Mouse (Mus musculus): ENCODE results near the gene Ntm. TPM values are rescaled to one million over a fixed set of nuclear protein-coding genes. Genes with fewer than 3 reads are reported as not detected.
A peak's percentile ranks its signal among the peaks of the same experiment; 100 is the strongest.

Gene Ntm
- polyA plus RNA-seq (2015; fragmentation: Nextera tagmentation; extraction: Ambion mirVana), result 27.3 and 29.2 TPM in 2 replicates

GRCm38 (mm10) chr9:29962978-29963377, at the start of gene Ntm:
Gene Ntm (minus strand): TSS chr9:29963141.
- H3K4me1 ChIP-seq, result peaks cover 15% of the 10 kb centered on the region
- H3K36me3 ChIP-seq, result no peaks in the 10 kb centered on the region
- peak within 1 kb of the TSS; percentile 73 for H3K4me2 ChIP-seq
- H3K27ac ChIP-seq, result no peak within 1 kb of the TSS
- peak within 1 kb of the TSS; percentile 37 for H3K4me3 ChIP-seq
- 19% methylated on average over 8 of the region's 8 CpGs for WGBS
- no peak for ATAC-seq (ENCODE audit: insufficient number of reproducible peaks, low FRiP score, low TSS enrichment, low read depth)
- peaks cover 39% of the 10 kb centered on the region for H3K27me3 ChIP-seq
- H3K9ac ChIP-seq, result no peak within 1 kb of the TSS
- H3K9me3 ChIP-seq, result no peaks in the 10 kb centered on the region

DNA sequence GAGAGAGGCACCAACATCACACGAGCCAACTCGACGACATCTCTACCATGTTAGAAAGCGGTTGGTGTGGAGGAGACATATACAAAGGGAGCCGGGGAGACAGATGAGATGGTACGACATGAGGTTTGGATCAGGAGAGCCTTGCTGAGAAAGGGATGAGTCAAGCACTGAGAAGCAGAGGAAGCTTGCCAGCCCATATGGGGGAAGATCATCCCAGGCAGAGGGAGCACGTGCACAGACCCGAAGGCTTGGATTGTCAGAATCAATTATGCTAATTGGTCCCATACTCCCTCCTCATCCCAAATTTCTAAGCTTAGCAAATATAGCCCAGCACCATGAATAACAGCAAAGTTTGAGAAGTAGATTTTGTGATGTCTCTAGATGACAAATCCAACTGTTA, 42.8 kb upstream of the Ntm start:
- ATAC-seq (ENCODE audit: insufficient number of reproducible peaks, low FRiP score, low TSS enrichment, low read depth), result no peak
- no peak overlapping the region for H3K4me2 ChIP-seq
- H3K27ac ChIP-seq, result no peak overlapping the region

DNA sequence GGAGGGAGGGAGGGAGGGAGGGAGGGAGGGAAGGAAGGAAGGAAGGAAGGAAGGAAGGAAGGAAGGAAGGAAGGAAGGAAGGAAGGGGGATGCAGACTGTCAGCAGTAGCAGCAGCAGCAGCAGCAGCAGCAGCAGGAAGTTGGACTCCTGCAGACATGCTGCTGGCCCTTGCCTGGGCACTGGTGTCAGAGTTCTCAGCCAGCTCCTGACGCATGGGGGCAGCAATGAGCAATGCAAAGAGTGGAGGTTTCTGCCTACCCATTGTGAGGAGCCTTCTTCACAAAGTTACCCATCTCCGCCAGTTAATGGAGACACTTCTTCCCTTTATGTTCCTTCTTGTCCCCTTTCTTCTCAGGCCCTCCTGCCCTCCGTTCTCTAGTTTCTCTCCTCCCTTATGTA, 40.7 kb upstream of the Ntm start:
- no peak overlapping the region for H3K9ac ChIP-seq
- H3K36me3 ChIP-seq, result no peaks in the 10 kb centered on the region
- no peaks in the 10 kb centered on the region for H3K27me3 ChIP-seq
- 24% methylated on average over 3 of the region's 3 CpGs for WGBS
- no peaks in the 10 kb centered on the region for H3K4me1 ChIP-seq
- no peak overlapping the region for H3K27ac ChIP-seq
- no peak overlapping the region for H3K4me3 ChIP-seq
- no peak overlapping the region for H3K4me2 ChIP-seq
- no peaks in the 10 kb centered on the region for H3K9me3 ChIP-seq
- no peak for ATAC-seq (ENCODE audit: insufficient number of reproducible peaks, low FRiP score, low TSS enrichment, low read depth)

More for the DNA sequence above, 42.8 kb upstream of the Ntm start:
- H3K36me3 ChIP-seq, result no peaks in the 10 kb centered on the region
- WGBS, result 53% methylated on average over 8 of the region's 8 CpGs
- H3K4me3 ChIP-seq, result no peak overlapping the region
- no peak overlapping the region for H3K9ac ChIP-seq
- H3K27me3 ChIP-seq, result no peaks in the 10 kb centered on the region
- H3K4me1 ChIP-seq, result no peaks in the 10 kb centered on the region
- no peaks in the 10 kb centered on the region for H3K9me3 ChIP-seq

- no peaks in the 10 kb centered on the region for H3K27me3 ChIP-seq
- no peak for ATAC-seq (ENCODE audit: insufficient number of reproducible peaks, low FRiP score, low TSS enrichment, low read depth)
- H3K27ac ChIP-seq, result no peak overlapping the region
- no peaks in the 10 kb centered on the region for H3K9me3 ChIP-seq
- H3K4me1 ChIP-seq, result no peaks in the 10 kb centered on the region
- WGBS, result 80% methylated on average over 5 of the region's 5 CpGs
- H3K36me3 ChIP-seq, result no peaks in the 10 kb centered on the region
- no peak overlapping the region for H3K4me3 ChIP-seq
- H3K4me2 ChIP-seq, result no peak overlapping the region
- H3K9ac ChIP-seq, result no peak overlapping the region
Measured at GRCm38 (mm10) chr9:29981177-29981915, 18.4 kb upstream of the Ntm start.

GRCm38 (mm10) chr9:29961954-29962867, 730 bp downstream of the Ntm start:
- H3K4me3 ChIP-seq, result peak overlapping the region; percentile 37
- H3K27me3 ChIP-seq, result peaks cover 39% of the 10 kb centered on the region
- H3K9ac ChIP-seq, result no peak overlapping the region
- H3K27ac ChIP-seq, result no peak overlapping the region
- H3K9me3 ChIP-seq, result no peaks in the 10 kb centered on the region
- 2% methylated on average over 38 of the region's 38 CpGs for WGBS
- no peaks in the 10 kb centered on the region for H3K36me3 ChIP-seq
- peak overlapping the region; percentile 73 for H3K4me2 ChIP-seq
- no peak for ATAC-seq (ENCODE audit: insufficient number of reproducible peaks, low FRiP score, low TSS enrichment, low read depth)
- H3K4me1 ChIP-seq, result peaks cover 15% of the 10 kb centered on the region

DNA sequence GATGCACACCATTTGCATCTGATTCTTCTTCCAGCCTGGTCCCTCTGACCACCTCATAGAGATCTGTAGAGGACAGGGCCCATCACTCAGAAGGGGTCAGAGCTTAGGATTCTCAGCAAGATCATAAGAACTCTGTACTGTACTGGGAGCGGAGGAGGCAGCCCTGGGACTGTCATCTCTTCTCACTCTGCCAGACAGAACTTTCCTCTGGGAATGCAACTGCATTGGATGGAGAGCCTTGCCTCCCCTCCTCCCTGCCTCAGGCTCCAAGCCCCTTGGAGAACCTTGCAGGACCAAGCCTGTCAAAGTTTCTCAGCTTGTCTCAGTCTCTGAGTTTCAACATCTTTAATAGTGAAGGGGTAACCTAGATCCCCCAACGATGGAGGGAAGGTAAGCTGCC, 1.4 kb downstream of the Ntm start:
- Histone ChIP-seq H3K27me3 (peaks cover 39% of the 10 kb centered on the region), H3K9me3 (no peaks in the 10 kb centered on the region), H3K4me3 (peak overlapping the region; percentile 37), H3K4me1 (peaks cover 15% of the 10 kb centered on the region), H3K9ac (no peak overlapping the region), H3K27ac (no peak overlapping the region), H3K36me3 (no peaks in the 10 kb centered on the region), H3K4me2 (peak overlapping the region; percentile 73; the same call in 1 of the 2 replicates)
- no peak for ATAC-seq (ENCODE audit: insufficient number of reproducible peaks, low FRiP score, low TSS enrichment, low read depth)
- WGBS, result 50% methylated on average over 2 of the region's 2 CpGs

DNA sequence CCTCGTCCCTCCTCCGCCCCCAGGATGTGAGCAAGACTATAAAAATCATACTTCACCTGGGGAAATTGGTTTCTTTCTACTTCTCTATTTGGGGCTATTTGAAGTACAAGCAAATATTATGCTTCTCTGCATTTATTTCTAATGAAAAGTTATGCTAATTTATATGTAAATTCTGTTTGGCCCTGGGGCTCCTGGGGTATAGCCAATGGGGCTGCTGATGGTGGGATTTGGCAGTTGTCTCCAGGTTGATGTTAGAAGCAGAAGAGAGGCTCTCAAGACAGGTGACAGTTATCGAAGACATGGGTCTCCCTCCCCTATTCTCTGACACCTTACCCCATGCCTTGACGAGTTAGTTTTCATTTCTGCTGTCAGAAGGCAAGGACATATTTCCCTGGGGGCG, 2.2 kb downstream of the Ntm start:
- Histone ChIP-seq H3K4me1 (peaks cover 15% of the 10 kb centered on the region), H3K27ac (no peak overlapping the region), H3K27me3 (peaks cover 39% of the 10 kb centered on the region), H3K36me3 (no peaks in the 10 kb centered on the region), H3K4me3 (no peak overlapping the region), H3K4me2 (no peak overlapping the region), H3K9me3 (no peaks in the 10 kb centered on the region), H3K9ac (no peak overlapping the region)
- WGBS, result 63% methylated on average over 5 of the region's 5 CpGs
- no peak for ATAC-seq (ENCODE audit: insufficient number of reproducible peaks, low FRiP score, low TSS enrichment, low read depth)

- Histone ChIP-seq H3K9me3 (no peaks in the 10 kb centered on the region), H3K4me3 (no peak overlapping the region), H3K27me3 (peaks cover 39% of the 10 kb centered on the region), H3K36me3 (no peaks in the 10 kb centered on the region), H3K9ac (no peak overlapping the region), H3K27ac (no peak overlapping the region), H3K4me2 (no peak overlapping the region), H3K4me1 (peaks cover 15% of the 10 kb centered on the region)
- WGBS, result 32% methylated on average over 3 of the region's 3 CpGs
- ATAC-seq (ENCODE audit: insufficient number of reproducible peaks, low FRiP score, low TSS enrichment, low read depth), result no peak
Measured at GRCm38 (mm10) chr9:29960236-29960635, 2.7 kb downstream of the Ntm start.

DNA sequence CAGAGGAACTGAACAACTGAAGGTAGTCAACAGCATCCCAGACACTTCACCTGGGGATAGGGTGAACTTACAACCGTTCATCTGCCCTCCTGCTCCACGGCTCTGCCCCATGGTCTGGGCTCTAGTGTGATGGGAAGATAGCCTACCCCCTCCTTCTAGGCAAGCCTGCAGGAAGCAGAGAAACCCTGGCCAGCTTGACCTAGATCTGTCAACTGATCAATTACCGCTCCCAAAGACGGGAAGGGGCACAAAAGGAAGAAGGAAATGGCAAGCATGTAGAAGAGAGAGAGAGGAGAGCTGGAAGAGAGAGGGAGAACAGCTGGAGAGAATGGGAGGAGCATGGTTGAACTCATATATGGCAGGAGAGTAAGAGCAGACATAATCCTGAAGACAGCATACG, 6.0 kb downstream of the Ntm start:
- Histone ChIP-seq H3K4me3 (no peak overlapping the region), H3K36me3 (no peaks in the 10 kb centered on the region), H3K9ac (no peak overlapping the region), H3K4me2 (no peak overlapping the region), H3K27me3 (peaks cover 17% of the 10 kb centered on the region), H3K27ac (no peak overlapping the region), H3K9me3 (no peaks in the 10 kb centered on the region), H3K4me1 (peaks cover 6% of the 10 kb centered on the region)
- no peak for ATAC-seq (ENCODE audit: insufficient number of reproducible peaks, low FRiP score, low TSS enrichment, low read depth)
- WGBS, result 62% methylated on average over 5 of the region's 5 CpGs

DNA sequence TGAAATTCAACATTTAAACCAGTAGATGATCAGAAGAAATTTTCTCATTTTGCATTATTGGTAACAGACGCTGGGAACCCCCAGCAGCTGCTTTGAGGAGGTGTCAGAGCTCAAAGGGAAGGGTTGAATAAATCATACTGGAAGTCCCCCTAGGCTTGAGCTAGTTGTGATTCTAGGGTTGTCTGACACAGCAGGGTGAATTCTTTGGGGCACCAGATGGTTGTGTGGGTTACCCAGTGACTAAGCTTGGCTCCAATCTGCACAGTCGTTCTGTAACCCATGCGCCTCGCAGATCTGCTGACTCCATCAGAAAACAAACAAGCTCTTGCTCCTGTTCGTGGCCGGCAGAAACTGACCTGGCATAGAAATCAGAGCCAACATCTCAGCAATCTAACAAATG, 8.9 kb downstream of the Ntm start:
- Histone ChIP-seq H3K4me2 (no peak overlapping the region), H3K27ac (no peak overlapping the region), H3K27me3 (no peaks in the 10 kb centered on the region), H3K36me3 (no peaks in the 10 kb centered on the region), H3K9ac (no peak overlapping the region), H3K4me3 (no peak overlapping the region), H3K9me3 (no peaks in the 10 kb centered on the region), H3K4me1 (no peaks in the 10 kb centered on the region)
- 52% methylated on average over 6 of the region's 6 CpGs for WGBS
- no peak for ATAC-seq (ENCODE audit: insufficient number of reproducible peaks, low FRiP score, low TSS enrichment, low read depth)

GRCm38 (mm10) chr9:29949041-29949440, 13.9 kb downstream of the Ntm start:
- Histone ChIP-seq H3K27ac (no peak overlapping the region), H3K4me3 (no peak overlapping the region), H3K4me2 (no peak overlapping the region), H3K9ac (no peak overlapping the region), H3K27me3 (no peaks in the 10 kb centered on the region), H3K9me3 (no peaks in the 10 kb centered on the region), H3K4me1 (no peaks in the 10 kb centered on the region), H3K36me3 (no peaks in the 10 kb centered on the region)
- ATAC-seq (ENCODE audit: insufficient number of reproducible peaks, low FRiP score, low TSS enrichment, low read depth), result no peak
- WGBS, result 73% methylated on average over 3 of the region's 3 CpGs
